Mouse (Mus musculus) embryonic fibroblast, embryonic 13.5 days (primary cell): ENCODE measurements around the gene Ggta1.

ENCODE experiments used
- CTCF ChIP-seq: IDR thresholded peaks from 2 replicates; pipeline ENCODE4 v1.5.1; 2011; ENCODE audit warnings: mild to moderate bottlenecking, control low read depth, low read length, moderate library complexity, borderline replicate concordance; ENCODE audit not compliant: insufficient read depth
- POLR2A ChIP-seq: IDR thresholded peaks from 2 replicates; pipeline ENCODE4 v1.6.1; 2011; ENCODE audit warnings: low read depth, mild to moderate bottlenecking, control low read depth, low read length, moderate library complexity

- TF ChIP-seq POLR2A (no peak), CTCF (no peak)
These were observed 16.2 kb downstream of the Ggta1 start for GRCm38 (mm10) chr2:35446798-35447197.
